Mouse (Mus musculus): ENCODE measurements around the gene Fkbp3.
"Not testable (repeated sequence)": the region's sequence is repeated elsewhere in the genome, so short reads cannot be mapped to it uniquely, and the experiment has no call there.

Gene Fkbp3

DNA sequence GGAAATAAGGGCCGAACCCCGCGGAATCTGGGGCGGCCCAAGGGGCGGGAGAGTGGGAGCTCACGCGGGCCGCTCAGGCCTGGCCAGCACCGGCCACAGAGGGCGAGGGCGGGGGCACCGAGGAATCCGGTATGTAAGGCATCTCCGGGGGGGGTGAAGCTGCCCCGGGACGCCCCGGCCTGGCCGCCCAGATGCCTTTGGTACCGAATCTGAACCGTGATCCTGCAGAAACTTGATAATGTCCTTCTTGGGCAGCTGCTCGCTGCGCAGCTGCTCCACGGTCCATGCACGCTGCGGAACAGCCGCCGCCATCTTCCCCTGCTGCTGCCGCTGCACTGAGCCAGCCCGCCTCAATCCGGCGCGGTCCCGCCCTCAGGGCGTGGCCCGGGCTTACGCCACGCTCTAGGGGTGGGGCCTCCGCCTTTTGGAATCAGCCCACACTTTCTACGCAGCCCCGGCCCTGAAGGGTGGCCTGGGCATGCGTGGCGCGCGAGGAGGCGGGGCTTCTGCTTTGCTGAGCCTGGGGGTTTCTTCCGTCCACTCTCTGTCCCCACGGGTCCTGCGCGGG lies at the start of gene Fkbp3:
TSS of gene Fkbp3 (minus strand) at position 397 of the 568 bp plus-strand sequence.
- in situ Hi-C loops (cut with MboI; ENCODE audit: low pct_unique_long_range_greater_than_20kb in 1 of 2, low sequenced_read_pairs in 2 of 2, unreplicated experiment in 1 of 2), result no loop called here

- in situ Hi-C loops (cut with MboI; ENCODE audit: low pct_unique_long_range_greater_than_20kb in 1 of 2, low sequenced_read_pairs in 2 of 2, unreplicated experiment in 1 of 2), result no loop called here
These were observed 45.6 kb upstream of the Fkbp3 start for GRCm38 (mm10) chr12:65119451-65119850.

- in situ Hi-C loops (cut with MboI; ENCODE audit: low pct_unique_long_range_greater_than_20kb in 1 of 2, low sequenced_read_pairs in 2 of 2, unreplicated experiment in 1 of 2), result no loop called here
These were observed 45.2 kb upstream of the Fkbp3 start for GRCm38 (mm10) chr12:65118968-65119367.

DNA sequence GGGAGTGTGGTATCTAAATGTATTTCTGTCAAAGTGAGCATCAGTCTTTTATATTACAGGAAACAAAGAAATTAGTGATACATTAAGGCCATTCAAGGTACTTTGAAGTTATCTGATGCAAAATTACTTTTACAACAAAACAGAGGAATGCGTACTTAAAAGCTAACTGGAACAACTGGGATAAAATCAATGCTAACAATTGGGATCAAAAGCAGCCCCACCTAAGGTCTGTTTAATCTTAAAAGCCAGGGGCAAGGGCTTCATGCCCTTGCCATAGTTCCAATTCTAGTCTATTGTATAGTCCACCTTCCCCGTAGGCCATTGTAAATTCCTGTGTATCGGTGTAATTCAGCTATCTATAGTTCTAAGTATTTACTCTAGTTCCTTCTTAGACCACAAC lies 41.2 kb upstream of the Fkbp3 start:
- in situ Hi-C loops (cut with MboI; ENCODE audit: low pct_unique_long_range_greater_than_20kb in 1 of 2, low sequenced_read_pairs in 2 of 2, unreplicated experiment in 1 of 2), result not testable (repeated sequence)

DNA sequence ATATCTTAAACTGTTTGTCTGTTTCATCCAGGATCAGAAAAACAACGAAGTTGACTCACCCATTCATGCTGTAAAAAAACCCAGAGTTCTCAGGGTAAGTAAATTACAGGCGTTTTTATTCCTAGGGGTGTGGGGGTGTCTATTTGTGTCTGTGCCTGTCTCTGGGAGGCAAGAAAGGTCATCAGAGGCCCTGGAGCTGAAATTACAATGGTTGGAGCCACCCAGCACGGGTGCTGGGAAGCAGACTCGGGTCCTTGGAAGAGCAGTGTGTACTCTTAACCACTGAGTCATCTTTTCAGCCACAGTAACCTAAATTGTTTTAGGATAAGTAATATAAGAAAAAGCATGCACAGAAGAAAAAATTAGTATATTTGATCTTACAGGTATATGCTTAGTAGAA lies 40.1 kb upstream of the Fkbp3 start:
- in situ Hi-C loops (cut with MboI; ENCODE audit: low pct_unique_long_range_greater_than_20kb in 1 of 2, low sequenced_read_pairs in 2 of 2, unreplicated experiment in 1 of 2), result no loop called here

GRCm38 (mm10) chr12:65112811-65113210 lies 39.0 kb upstream of the Fkbp3 start:
- in situ Hi-C loops (cut with MboI; ENCODE audit: low pct_unique_long_range_greater_than_20kb in 1 of 2, low sequenced_read_pairs in 2 of 2, unreplicated experiment in 1 of 2), result no loop called here

GRCm38 (mm10) chr12:65111503-65111902 lies 37.7 kb upstream of the Fkbp3 start:
- in situ Hi-C loops (cut with MboI; ENCODE audit: low pct_unique_long_range_greater_than_20kb in 1 of 2, low sequenced_read_pairs in 2 of 2, unreplicated experiment in 1 of 2), result no loop called here

- in situ Hi-C loops (cut with MboI; ENCODE audit: low pct_unique_long_range_greater_than_20kb in 1 of 2, low sequenced_read_pairs in 2 of 2, unreplicated experiment in 1 of 2), result no loop called here
These were observed 34.9 kb upstream of the Fkbp3 start for GRCm38 (mm10) chr12:65108746-65109145.

DNA sequence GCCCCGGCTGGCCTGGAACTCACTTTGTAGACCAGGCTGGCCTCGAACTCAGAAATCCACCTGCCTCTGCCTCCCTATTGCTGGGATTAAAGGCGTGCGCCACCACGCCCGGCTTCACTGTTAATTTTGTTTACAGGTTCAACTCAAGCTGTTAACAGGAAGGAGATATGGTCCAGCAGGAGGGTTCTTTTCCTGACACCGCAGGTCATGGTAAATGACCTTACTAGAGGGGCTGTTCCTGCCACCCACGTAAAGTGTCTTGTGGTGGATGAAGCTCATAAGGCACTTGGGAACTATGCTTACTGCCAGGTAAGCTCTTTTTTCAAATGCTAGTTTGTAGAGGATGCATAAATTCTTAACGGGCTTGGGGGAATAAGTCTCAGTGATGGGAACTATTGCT lies 3.1 kb upstream of the Fkbp3 start:
- in situ Hi-C loops (cut with MboI; ENCODE audit: low pct_unique_long_range_greater_than_20kb in 1 of 2, low sequenced_read_pairs in 2 of 2, unreplicated experiment in 1 of 2), result no loop called here

DNA sequence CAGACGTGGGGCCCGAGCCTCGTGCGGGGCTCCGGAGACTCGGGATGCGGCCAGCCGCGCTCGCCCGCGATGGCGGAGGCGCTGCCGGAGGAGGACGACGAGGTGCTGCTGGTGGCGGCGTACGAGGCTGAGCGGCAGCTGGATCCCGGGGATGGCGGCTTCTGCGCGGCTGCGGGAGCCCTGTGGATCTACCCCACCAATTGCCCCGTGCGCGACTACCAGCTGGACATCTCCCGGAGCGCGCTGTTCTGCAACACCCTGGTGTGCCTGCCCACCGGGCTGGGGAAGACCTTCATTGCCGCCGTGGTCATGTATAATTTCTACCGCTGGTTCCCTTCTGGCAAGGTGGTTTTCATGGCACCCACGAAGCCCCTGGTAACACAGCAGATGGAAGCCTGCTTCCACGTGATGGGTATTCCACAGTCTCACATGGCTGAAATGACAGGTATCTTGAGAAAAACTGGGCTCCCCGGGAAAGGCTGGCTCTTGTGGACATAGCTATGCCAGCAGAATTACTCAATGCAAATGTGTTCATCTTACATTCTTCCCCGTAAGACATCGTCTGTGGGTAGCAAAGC lies 2.0 kb upstream of the Fkbp3 start:
- in situ Hi-C loops (cut with MboI; ENCODE audit: low pct_unique_long_range_greater_than_20kb in 1 of 2, low sequenced_read_pairs in 2 of 2, unreplicated experiment in 1 of 2), result no loop called here

DNA sequence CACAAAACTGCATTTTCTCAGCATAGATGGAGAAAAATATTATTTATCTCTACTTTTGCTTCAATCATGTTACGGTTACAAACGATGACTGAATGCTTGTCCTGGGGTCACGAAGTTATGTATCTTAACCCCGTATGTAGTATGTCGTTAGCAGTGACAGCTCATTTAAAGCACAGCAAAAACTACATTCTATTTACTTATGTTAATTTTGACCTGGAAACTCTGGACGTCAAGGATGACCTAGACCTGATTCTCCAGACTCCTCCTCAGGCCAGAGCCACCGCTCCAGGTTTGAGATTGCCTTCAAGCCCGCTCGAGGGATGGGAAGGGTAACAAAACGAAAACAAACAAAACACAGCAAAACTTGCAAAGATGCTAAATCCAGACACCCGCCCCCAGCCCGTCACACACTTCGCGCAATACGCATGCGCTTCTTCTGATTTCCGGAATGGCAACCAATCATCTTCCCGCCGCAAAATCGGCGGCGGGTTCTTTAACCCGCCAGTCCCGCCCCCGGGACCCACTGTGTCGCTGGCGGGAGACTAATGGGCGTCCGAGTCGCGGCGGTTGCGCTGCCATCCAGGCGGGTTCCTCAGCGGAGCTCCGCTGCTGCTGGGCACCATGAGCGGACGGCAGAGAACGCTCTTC lies 1.4 kb upstream of the Fkbp3 start, which contains the start of gene Fancm:
TSS of gene Fancm (plus strand) at position 519 of the 648 bp plus-strand sequence.
- in situ Hi-C loops (cut with MboI; ENCODE audit: low pct_unique_long_range_greater_than_20kb in 1 of 2, low sequenced_read_pairs in 2 of 2, unreplicated experiment in 1 of 2), result no loop called here

DNA sequence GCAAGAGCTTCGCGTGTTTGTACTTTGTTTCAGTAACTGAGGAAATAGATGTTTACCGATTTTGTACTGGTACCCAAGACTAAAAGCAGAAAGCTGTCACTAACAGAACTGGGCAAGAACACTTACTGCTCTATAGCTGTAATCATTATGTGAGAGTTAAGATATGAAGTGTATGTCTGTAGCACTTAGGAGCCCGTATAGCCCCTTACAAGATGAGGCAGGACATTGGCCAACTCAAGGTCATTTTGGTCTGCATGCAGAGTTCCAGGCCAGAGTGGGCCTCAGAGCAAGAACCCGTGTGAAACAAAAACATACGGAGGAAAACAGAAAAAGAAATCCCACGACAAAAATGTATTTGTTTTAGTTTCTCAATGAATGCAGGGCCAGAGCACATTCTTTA lies 844 bp upstream of the Fkbp3 start:
- in situ Hi-C loops (cut with MboI; ENCODE audit: low pct_unique_long_range_greater_than_20kb in 1 of 2, low sequenced_read_pairs in 2 of 2, unreplicated experiment in 1 of 2), result no loop called here

- in situ Hi-C loops (cut with MboI; ENCODE audit: low pct_unique_long_range_greater_than_20kb in 1 of 2, low sequenced_read_pairs in 2 of 2, unreplicated experiment in 1 of 2), result no loop called here
These were observed 746 bp downstream of the Fkbp3 start for GRCm38 (mm10) chr12:65072911-65073610.

DNA sequence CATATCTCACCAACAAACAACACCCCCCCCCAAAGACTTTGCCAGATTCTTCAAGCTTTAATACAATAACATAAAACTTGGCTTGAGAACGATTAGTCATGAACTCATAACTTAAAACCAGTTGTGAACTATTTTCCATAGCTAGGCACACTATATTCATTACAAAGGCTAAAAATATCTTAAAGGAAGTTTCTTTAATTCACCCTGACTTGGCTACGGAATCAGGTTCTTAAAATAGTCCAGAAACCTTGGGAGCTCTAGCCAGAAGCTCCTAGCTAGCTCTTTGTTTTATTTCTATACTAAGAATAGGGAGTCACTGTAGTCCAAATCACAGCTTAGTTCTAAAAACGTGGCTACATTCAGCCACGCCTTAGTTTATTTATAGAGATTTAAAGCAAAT lies 5.4 kb downstream of the Fkbp3 start:
- in situ Hi-C loops (cut with MboI; ENCODE audit: low pct_unique_long_range_greater_than_20kb in 1 of 2, low sequenced_read_pairs in 2 of 2, unreplicated experiment in 1 of 2), result no loop called here

- in situ Hi-C loops (cut with MboI; ENCODE audit: low pct_unique_long_range_greater_than_20kb in 1 of 2, low sequenced_read_pairs in 2 of 2, unreplicated experiment in 1 of 2), result no loop called here
These were observed 7.6 kb downstream of the Fkbp3 start for GRCm38 (mm10) chr12:65066234-65066633.

GRCm38 (mm10) chr12:65065241-65065640 lies 8.6 kb downstream of the Fkbp3 start:
- in situ Hi-C loops (cut with MboI; ENCODE audit: low pct_unique_long_range_greater_than_20kb in 1 of 2, low sequenced_read_pairs in 2 of 2, unreplicated experiment in 1 of 2), result no loop called here

DNA sequence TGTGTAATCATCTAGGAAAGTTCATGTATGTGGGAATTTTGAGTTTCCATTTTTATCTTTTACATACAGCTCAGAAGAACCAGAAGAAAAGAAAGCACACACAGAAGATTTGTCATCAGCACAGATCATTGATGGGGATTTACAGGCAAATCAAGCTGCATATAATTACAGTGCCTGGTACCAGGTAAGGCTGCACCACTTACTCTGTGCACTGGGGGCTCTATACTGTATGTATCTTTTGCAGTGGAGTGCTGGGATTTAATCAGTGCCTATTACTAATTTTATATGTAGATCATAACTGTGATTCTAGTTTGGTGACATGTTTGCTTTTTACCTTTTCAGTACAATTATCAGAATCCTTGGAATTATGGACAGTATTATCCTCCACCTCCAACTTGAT lies 12.7 kb downstream of the Fkbp3 start:
- in situ Hi-C loops (cut with MboI; ENCODE audit: low pct_unique_long_range_greater_than_20kb in 1 of 2, low sequenced_read_pairs in 2 of 2, unreplicated experiment in 1 of 2), result no loop called here

DNA sequence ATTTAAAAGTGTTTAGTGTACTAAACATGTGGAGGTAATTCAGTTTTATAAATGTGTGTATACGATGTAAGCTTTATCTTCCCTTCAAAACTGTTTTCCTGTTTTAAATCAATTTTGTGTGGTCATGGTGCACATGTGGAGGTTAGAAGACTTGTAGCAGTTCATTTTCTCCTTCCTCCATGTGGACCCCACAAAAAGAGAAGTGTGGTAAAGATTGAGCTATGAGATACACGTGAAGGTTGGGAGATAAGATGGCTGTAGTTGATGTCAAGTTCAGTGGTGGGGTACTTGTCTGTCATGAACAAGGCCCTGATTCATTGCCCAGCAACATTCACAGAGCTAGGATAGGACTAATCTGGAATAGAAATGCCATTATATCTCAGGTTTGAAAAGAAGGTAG lies 15.6 kb downstream of the Fkbp3 start:
- in situ Hi-C loops (cut with MboI; ENCODE audit: low pct_unique_long_range_greater_than_20kb in 1 of 2, low sequenced_read_pairs in 2 of 2, unreplicated experiment in 1 of 2), result no loop called here

DNA sequence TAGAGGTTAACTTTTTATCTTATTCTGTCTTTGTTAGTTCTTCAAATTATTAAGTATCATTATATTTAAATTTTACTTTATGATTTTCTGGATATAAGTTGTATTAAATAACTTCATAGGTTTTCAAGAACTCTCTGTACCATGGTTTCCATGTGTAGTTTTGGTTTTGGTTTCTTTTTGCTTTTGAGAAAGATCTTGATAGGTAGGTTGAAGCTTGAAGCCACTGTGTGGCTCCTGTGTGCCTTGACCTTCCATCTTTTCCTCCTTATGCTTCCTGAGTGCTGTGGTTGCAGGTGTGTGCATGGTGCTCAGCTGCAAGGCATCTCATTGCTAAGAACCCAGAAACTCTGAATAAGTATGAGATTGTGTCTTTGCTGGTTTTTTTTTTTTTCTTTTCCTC lies 25.0 kb downstream of the Fkbp3 start:
- in situ Hi-C loops (cut with MboI; ENCODE audit: low pct_unique_long_range_greater_than_20kb in 1 of 2, low sequenced_read_pairs in 2 of 2, unreplicated experiment in 1 of 2), result no loop called here

GRCm38 (mm10) chr12:65037546-65037937 lies 36.3 kb downstream of the Fkbp3 start:
- in situ Hi-C loops (cut with MboI; ENCODE audit: low pct_unique_long_range_greater_than_20kb in 1 of 2, low sequenced_read_pairs in 2 of 2, unreplicated experiment in 1 of 2), result no loop called here

Measured in mouse embryonic stem cell (cell line).